18 mouse cellular contexts compared by ENCODE assay signal in the genomic region with DNA sequence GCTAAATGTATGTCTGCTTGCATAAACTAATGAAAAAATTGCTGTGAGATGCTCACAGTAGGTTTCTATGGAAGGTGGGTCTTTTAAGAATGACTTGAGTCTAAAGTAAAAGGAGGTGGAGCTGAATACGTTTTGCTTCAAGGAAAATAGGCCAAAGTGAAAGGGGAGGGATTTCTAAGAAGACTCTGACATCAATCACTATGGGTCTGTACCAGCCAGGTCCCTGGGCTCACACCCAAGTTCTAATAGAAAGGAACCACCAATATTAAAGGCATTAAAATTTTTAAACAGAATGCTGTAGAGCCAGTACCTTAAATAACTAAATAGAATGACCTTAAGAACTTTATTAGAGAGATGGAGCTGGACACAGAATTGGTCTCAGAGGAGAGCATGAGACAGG.
"Had no signal": no experiment of that assay in that cellular context is flagged by ENCODE, and none has a peak within 500 bp of the region (broad histone marks: within the 10 kb centered on the region; RNA-seq: fewer than 3 reads in every experiment).

No protein-coding gene starts in this region.

- H3K27ac ChIP-seq: midbrain, embryonic 10.5 days; midbrain, embryonic 12.5 days; neural tube, embryonic 13.5 days; neural tube, embryonic 15.5 days had no signal

- H3K36me3 ChIP-seq: midbrain, embryonic 10.5 days; midbrain, embryonic 12.5 days; neural tube, embryonic 13.5 days; neural tube, embryonic 15.5 days had no signal

- H3K27me3 ChIP-seq: midbrain, embryonic 12.5 days; neural tube, embryonic 13.5 days had no signal

- ATAC-seq: midbrain, embryonic 16.5 days had no signal

- DNase-seq: lung, embryonic 14.5 days; lung, postnatal 10 days; lung, postnatal 4 days; midbrain, embryonic 14.5 days; retina, postnatal 1 day; right cerebral cortex, adult 18-20 months; right cerebral cortex, postnatal 25 days; right cerebral cortex, postnatal 4 days; spleen, adult 18-20 months; thymus, adult 18-20 months; thymus, postnatal 14 days; thymus, postnatal 36 days had no signal

- H3K4me1 ChIP-seq: midbrain, embryonic 10.5 days; midbrain, embryonic 12.5 days; neural tube, embryonic 13.5 days; neural tube, embryonic 15.5 days had no signal

- H3K4me3 ChIP-seq: midbrain, embryonic 10.5 days; midbrain, embryonic 12.5 days; myocyte; neural tube, embryonic 13.5 days; neural tube, embryonic 15.5 days had no signal
